Mouse (Mus musculus): ENCODE results near the gene Zfand3. TPM values are rescaled to one million over a fixed set of nuclear protein-coding genes. Genes with fewer than 3 reads are reported as not detected.

Gene Zfand3
- polyA plus RNA-seq, 1 experiment from 2014 or later: 24.2 TPM

- Histone ChIP-seq H3K36me3 (ENCODE audit: control insufficient read depth, insufficient read depth, low read length) (no peaks in the 10 kb centered on the region), H3K4me2 (no peak overlapping the region), H3K4me1 (replicated peaks; ENCODE audit: control insufficient read depth, insufficient read depth, low read length) (peaks cover under 1% of the 10 kb centered on the region; the same call in 1 of the 2 replicates), H3K9ac (ENCODE audit: low read depth, low read length) (no peak overlapping the region), H3K9me3 (ENCODE audit: control insufficient read depth, low read length) (no peaks in the 10 kb centered on the region), H3K27me3 (replicated peaks; ENCODE audit: control insufficient read depth, insufficient read depth, low read length) (no peaks in the 10 kb centered on the region), H3K4me3 (ENCODE audit: low read depth, low read length) (no peak overlapping the region), H3K27ac (ENCODE audit: low read depth, low read length) (no peak overlapping the region)
- WGBS: 91% methylated on average over 3 of the region's 3 CpGs
- DNase-seq (ENCODE audit: low spot score) (no peak), ATAC-seq (replicated peaks; ENCODE audit: low FRiP score) (no peak)
Measured at GRCm38 (mm10) chr17:30069776-30070175, 65.2 kb downstream of the Zfand3 start.

GRCm38 (mm10) chr17:30070631-30071030 is 66.1 kb downstream of the Zfand3 start:
- no peak for ATAC-seq (replicated peaks; ENCODE audit: low FRiP score)
- DNase-seq (ENCODE audit: low spot score): no peak
- 82% methylated on average over 5 of the region's 5 CpGs for WGBS
- Histone ChIP-seq H3K9me3 (ENCODE audit: control insufficient read depth, low read length) (no peaks in the 10 kb centered on the region), H3K36me3 (ENCODE audit: control insufficient read depth, insufficient read depth, low read length) (no peaks in the 10 kb centered on the region), H3K4me1 (replicated peaks; ENCODE audit: control insufficient read depth, insufficient read depth, low read length) (peaks cover 3% of the 10 kb centered on the region; the same call in 1 of the 2 replicates), H3K4me3 (ENCODE audit: low read depth, low read length) (no peak overlapping the region), H3K27me3 (replicated peaks; ENCODE audit: control insufficient read depth, insufficient read depth, low read length) (no peaks in the 10 kb centered on the region), H3K4me2 (no peak overlapping the region), H3K9ac (ENCODE audit: low read depth, low read length) (no peak overlapping the region), H3K27ac (ENCODE audit: low read depth, low read length) (no peak overlapping the region)

- Histone ChIP-seq H3K9ac (ENCODE audit: low read depth, low read length) (no peak overlapping the region), H3K36me3 (ENCODE audit: control insufficient read depth, insufficient read depth, low read length) (no peaks in the 10 kb centered on the region), H3K27me3 (replicated peaks; ENCODE audit: control insufficient read depth, insufficient read depth, low read length) (no peaks in the 10 kb centered on the region), H3K4me3 (ENCODE audit: low read depth, low read length) (no peak overlapping the region), H3K27ac (ENCODE audit: low read depth, low read length) (no peak overlapping the region), H3K4me1 (replicated peaks; ENCODE audit: control insufficient read depth, insufficient read depth, low read length) (peaks cover 3% of the 10 kb centered on the region; the same call in 1 of the 2 replicates), H3K4me2 (no peak overlapping the region), H3K9me3 (ENCODE audit: control insufficient read depth, low read length) (no peaks in the 10 kb centered on the region)
- 85% methylated on average over 3 of the region's 3 CpGs for WGBS
- no peak for DNase-seq (ENCODE audit: low spot score)
- ATAC-seq (replicated peaks; ENCODE audit: low FRiP score): no peak
Measured at GRCm38 (mm10) chr17:30072613-30073012, 68.1 kb downstream of the Zfand3 start.

- WGBS: 73% methylated on average over 5 of the region's 5 CpGs
- no peaks in the 10 kb centered on the region for H3K9me3 ChIP-seq (ENCODE audit: control insufficient read depth, low read length)
- H3K4me2 ChIP-seq: no peak overlapping the region
- DNase-seq (ENCODE audit: low spot score): no peak
- H3K9ac ChIP-seq (ENCODE audit: low read depth, low read length): no peak overlapping the region
- H3K4me3 ChIP-seq (ENCODE audit: low read depth, low read length): no peak overlapping the region
- peaks cover 3% of the 10 kb centered on the region; the same call in 1 of the 2 replicates for H3K4me1 ChIP-seq (replicated peaks; ENCODE audit: control insufficient read depth, insufficient read depth, low read length)
- H3K27me3 ChIP-seq (replicated peaks; ENCODE audit: control insufficient read depth, insufficient read depth, low read length): no peaks in the 10 kb centered on the region
- no peak for ATAC-seq (replicated peaks; ENCODE audit: low FRiP score)
- H3K27ac ChIP-seq (ENCODE audit: low read depth, low read length): no peak overlapping the region
- no peaks in the 10 kb centered on the region; the same call in 1 of the 2 replicates for H3K36me3 ChIP-seq (ENCODE audit: control insufficient read depth, insufficient read depth, low read length)
Measured at GRCm38 (mm10) chr17:30075896-30076295, 71.4 kb downstream of the Zfand3 start.

GRCm38 (mm10) chr17:30084007-30084406 is 79.5 kb downstream of the Zfand3 start:
- ATAC-seq (replicated peaks; ENCODE audit: low FRiP score) (no peak), DNase-seq (ENCODE audit: low spot score) (no peak)
- WGBS: 84% methylated on average over 4 of the region's 4 CpGs
- Histone ChIP-seq H3K9me3 (ENCODE audit: control insufficient read depth, low read length) (no peaks in the 10 kb centered on the region), H3K9ac (ENCODE audit: low read depth, low read length) (no peak overlapping the region), H3K27ac (ENCODE audit: low read depth, low read length) (no peak overlapping the region), H3K4me3 (ENCODE audit: low read depth, low read length) (no peak overlapping the region), H3K4me1 (replicated peaks; ENCODE audit: control insufficient read depth, insufficient read depth, low read length) (peaks cover 5% of the 10 kb centered on the region; the same call in 1 of the 2 replicates), H3K36me3 (ENCODE audit: control insufficient read depth, insufficient read depth, low read length) (peaks cover 2% of the 10 kb centered on the region; the same call in 1 of the 2 replicates), H3K4me2 (no peak overlapping the region), H3K27me3 (replicated peaks; ENCODE audit: control insufficient read depth, insufficient read depth, low read length) (no peaks in the 10 kb centered on the region)

- H3K27me3 ChIP-seq (replicated peaks; ENCODE audit: control insufficient read depth, insufficient read depth, low read length): no peaks in the 10 kb centered on the region
Measured at GRCm38 (mm10) chr17:30086695-30087094, 82.2 kb downstream of the Zfand3 start.

GRCm38 (mm10) chr17:30088431-30088830 is 83.9 kb downstream of the Zfand3 start:
- Histone ChIP-seq H3K27ac (ENCODE audit: low read depth, low read length) (no peak overlapping the region), H3K9ac (ENCODE audit: low read depth, low read length) (no peak overlapping the region)
- 87% methylated on average over 3 of the region's 3 CpGs for WGBS

More at GRCm38 (mm10) chr17:30086695-30087094, 82.2 kb downstream of the Zfand3 start:
- Histone ChIP-seq H3K27ac (ENCODE audit: low read depth, low read length) (no peak overlapping the region), H3K9ac (ENCODE audit: low read depth, low read length) (no peak overlapping the region), H3K4me3 (ENCODE audit: low read depth, low read length) (no peak overlapping the region), H3K4me1 (replicated peaks; ENCODE audit: control insufficient read depth, insufficient read depth, low read length) (peaks cover 17% of the 10 kb centered on the region), H3K4me2 (no peak overlapping the region), H3K36me3 (ENCODE audit: control insufficient read depth, insufficient read depth, low read length) (peaks cover 2% of the 10 kb centered on the region; the same call in 1 of the 2 replicates), H3K9me3 (ENCODE audit: control insufficient read depth, low read length) (no peaks in the 10 kb centered on the region)
- ATAC-seq (replicated peaks; ENCODE audit: low FRiP score): no peak
- no peak for DNase-seq (ENCODE audit: low spot score)
- 59% methylated on average over 6 of the region's 7 CpGs for WGBS

GRCm38 (mm10) chr17:30090416-30090815 is 85.9 kb downstream of the Zfand3 start:
- Histone ChIP-seq H3K9me3 (ENCODE audit: control insufficient read depth, low read length) (no peaks in the 10 kb centered on the region), H3K4me3 (ENCODE audit: low read depth, low read length) (no peak overlapping the region), H3K27ac (ENCODE audit: low read depth, low read length) (no peak overlapping the region), H3K9ac (ENCODE audit: low read depth, low read length) (no peak overlapping the region), H3K36me3 (ENCODE audit: control insufficient read depth, insufficient read depth, low read length) (peaks cover 2% of the 10 kb centered on the region; the same call in 1 of the 2 replicates), H3K4me2 (peak overlapping the region; percentile 10; the same call in 1 of the 2 replicates), H3K4me1 (replicated peaks; ENCODE audit: control insufficient read depth, insufficient read depth, low read length) (peaks cover 12% of the 10 kb centered on the region), H3K27me3 (replicated peaks; ENCODE audit: control insufficient read depth, insufficient read depth, low read length) (no peaks in the 10 kb centered on the region)
- peak; percentile 77 for ATAC-seq (replicated peaks; ENCODE audit: low FRiP score)
- no peak for DNase-seq (ENCODE audit: low spot score)
- WGBS: 39% methylated on average over 3 of the region's 3 CpGs

More at GRCm38 (mm10) chr17:30088431-30088830, 83.9 kb downstream of the Zfand3 start:
- Histone ChIP-seq H3K4me1 (replicated peaks; ENCODE audit: control insufficient read depth, insufficient read depth, low read length) (peaks cover 17% of the 10 kb centered on the region), H3K36me3 (ENCODE audit: control insufficient read depth, insufficient read depth, low read length) (no peaks in the 10 kb centered on the region), H3K27me3 (replicated peaks; ENCODE audit: control insufficient read depth, insufficient read depth, low read length) (no peaks in the 10 kb centered on the region), H3K9me3 (ENCODE audit: control insufficient read depth, low read length) (no peaks in the 10 kb centered on the region), H3K4me2 (no peak overlapping the region), H3K4me3 (ENCODE audit: low read depth, low read length) (no peak overlapping the region)
- DNase-seq (ENCODE audit: low spot score): no peak
- no peak for ATAC-seq (replicated peaks; ENCODE audit: low FRiP score)

GRCm38 (mm10) chr17:30093148-30093749 is 88.7 kb downstream of the Zfand3 start:
- Histone ChIP-seq H3K27me3 (replicated peaks; ENCODE audit: control insufficient read depth, insufficient read depth, low read length) (no peaks in the 10 kb centered on the region), H3K9me3 (ENCODE audit: control insufficient read depth, low read length) (no peaks in the 10 kb centered on the region), H3K4me1 (replicated peaks; ENCODE audit: control insufficient read depth, insufficient read depth, low read length) (peaks cover 14% of the 10 kb centered on the region), H3K36me3 (ENCODE audit: control insufficient read depth, insufficient read depth, low read length) (peaks cover 5% of the 10 kb centered on the region; the same call in 1 of the 2 replicates), H3K4me2 (no peak overlapping the region), H3K9ac (ENCODE audit: low read depth, low read length) (no peak overlapping the region), H3K27ac (ENCODE audit: low read depth, low read length) (no peak overlapping the region), H3K4me3 (ENCODE audit: low read depth, low read length) (no peak overlapping the region)
- ATAC-seq (replicated peaks; ENCODE audit: low FRiP score): no peak
- no peak for DNase-seq (ENCODE audit: low spot score)
- 78% methylated on average over 2 of the region's 2 CpGs for WGBS
